ENCODE assay signal across 12 mouse cellular contexts in the genomic region with DNA sequence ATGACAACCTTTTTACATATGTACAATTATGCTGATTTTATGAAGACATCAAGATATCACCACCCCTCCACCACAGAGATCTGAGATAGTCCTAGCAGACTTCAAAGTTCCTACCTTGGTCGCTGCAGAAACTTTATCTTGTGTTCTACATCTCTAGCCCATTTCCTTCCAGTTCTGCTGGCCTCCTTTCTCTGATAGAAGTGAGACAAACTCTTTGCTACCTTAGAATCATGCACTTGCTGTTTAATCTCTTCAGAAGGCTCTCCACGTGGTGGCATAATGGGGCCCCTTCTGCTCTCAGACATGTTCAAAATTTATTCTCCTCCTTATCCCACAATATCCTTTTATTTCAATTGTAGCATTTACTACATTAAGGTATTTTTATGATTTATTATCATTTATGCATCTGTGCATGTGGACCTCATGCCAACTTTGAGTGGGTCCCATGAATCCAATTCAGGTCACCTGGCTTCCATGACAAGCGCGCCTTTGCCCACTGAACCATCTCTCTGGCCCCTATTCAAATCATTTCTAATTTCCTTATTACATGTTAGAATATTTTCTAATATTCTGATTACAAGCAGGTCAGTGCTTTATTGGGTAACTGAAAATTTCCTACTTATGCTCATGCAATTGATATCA.
"Had no signal": no experiment of that assay in that cellular context is flagged by ENCODE, and none has a peak within 500 bp of the region (broad histone marks: within the 10 kb centered on the region; RNA-seq: fewer than 3 reads in every experiment).

No protein-coding gene starts in this region.

- H3K27ac ChIP-seq: layer of hippocampus, adult 2 months; limb, embryonic 13.5 days; neural tube, embryonic 12.5 days; stomach, postnatal 0 days had no signal

- H3K9me3 ChIP-seq: limb, embryonic 13.5 days; midbrain, embryonic 10.5 days; neural tube, embryonic 12.5 days had no signal

- H3K27me3 ChIP-seq: limb, embryonic 13.5 days; neural tube, embryonic 12.5 days had no signal

- H3K9ac ChIP-seq: limb, embryonic 13.5 days; lung, embryonic 14.5 days; neural tube, embryonic 12.5 days had no signal

- DNase-seq: kidney, adult 9 months; kidney, postnatal 10 days; kidney, postnatal 4 days; left cerebral cortex, postnatal 4 days; lung, postnatal 4 days; midbrain, embryonic 14.5 days had no signal

- H3K4me3 ChIP-seq: layer of hippocampus, adult 2 months; neural tube, embryonic 12.5 days had no signal
